Comparison of ENCODE assay signal across 8 mouse cellular contexts in genomic region chr7:5057804-5058203, GRCm38 (mm10). TPM values are rescaled to one million over a fixed set of nuclear protein-coding genes. Genes with fewer than 3 reads are reported as not detected.
DNase-seq lines count a peak whose midpoint lies in the region; ATAC-seq lines count a peak whose summit lies in the region.
"Had no signal": no experiment of that assay in that cellular context is flagged by ENCODE, and none has a peak within 500 bp of the region (broad histone marks: within the 10 kb centered on the region; RNA-seq: fewer than 3 reads in every experiment).

No protein-coding gene starts in this region.

- peaks cover 69% of the 10 kb centered on the region for H3K4me1 ChIP-seq in megakaryocyte, embryonic 14.5 days
- H3K4me1 ChIP-seq in embryonic facial prominence, embryonic 14.5 days (ENCODE audit: control insufficient read depth, insufficient read depth, low read length): peaks cover 27% of the 10 kb centered on the region
- H3K4me1 ChIP-seq in intestine, embryonic 16.5 days (ENCODE audit: control insufficient read depth, insufficient read depth, low read length): peaks cover 31% of the 10 kb centered on the region

- WGBS in embryonic facial prominence, embryonic 14.5 days: 42% methylated on average over 11 of the region's 11 CpGs
- WGBS in intestine, embryonic 16.5 days: 44% methylated on average over 11 of the region's 11 CpGs

- peaks cover 53% of the 10 kb centered on the region for H3K27me3 ChIP-seq in megakaryocyte, embryonic 14.5 days (replicated peaks)
- peaks cover 32% of the 10 kb centered on the region for H3K27me3 ChIP-seq in embryonic facial prominence, embryonic 14.5 days (replicated peaks; ENCODE audit: control insufficient read depth, insufficient read depth, low read length)
- H3K27me3 ChIP-seq in intestine, embryonic 16.5 days (replicated peaks; ENCODE audit: control insufficient read depth, insufficient read depth, low read length): peaks cover 54% of the 10 kb centered on the region
- no peaks in the 10 kb centered on the region for H3K27me3 ChIP-seq in splenic B cell, adult 2 months (ENCODE audit: control insufficient read depth, insufficient read depth, low read length, poor library complexity, severe bottlenecking)

- H3K9ac ChIP-seq in embryonic facial prominence, embryonic 14.5 days (ENCODE audit: low read depth, low read length): peak overlapping the region; percentile 84; the same call in 1 of the 2 replicates
- H3K9ac ChIP-seq in intestine, embryonic 16.5 days (ENCODE audit: low read depth, low read length): no peak overlapping the region

- no peaks in the 10 kb centered on the region for H3K36me3 ChIP-seq in megakaryocyte, embryonic 14.5 days (replicated peaks; ENCODE audit: low read length)
- H3K36me3 ChIP-seq in embryonic facial prominence, embryonic 14.5 days (ENCODE audit: control insufficient read depth, insufficient read depth, low read length): no peaks in the 10 kb centered on the region
- no peaks in the 10 kb centered on the region for H3K36me3 ChIP-seq in intestine, embryonic 16.5 days (ENCODE audit: control insufficient read depth, insufficient read depth, low read length)
- no peaks in the 10 kb centered on the region for H3K36me3 ChIP-seq in splenic B cell, adult 2 months (ENCODE audit: control insufficient read depth, insufficient read depth, low read length, poor library complexity, severe bottlenecking)

- ATAC-seq in megakaryocyte, adult 5-6 weeks (ENCODE audit: poor library complexity, severe bottlenecking): no peak
- no peak for ATAC-seq in embryonic facial prominence, embryonic 14.5 days (ENCODE audit: low read depth)
- ATAC-seq in intestine, embryonic 16.5 days: no peak

- DNase-seq in embryonic facial prominence, embryonic 14.5 days (ENCODE audit: low spot score): no peak
- DNase-seq in splenic B cell, adult 2 months (ENCODE audit: low read depth, low spot score): peak; percentile 65
- DNase-seq in urinary bladder, postnatal 36 days (ENCODE audit: low spot score in 2 of 2): no peak
- DNase-seq in cerebellum, postnatal 25 days: no peak

- H3K9me3 ChIP-seq in megakaryocyte, embryonic 14.5 days: peaks cover 7% of the 10 kb centered on the region; the same call in 1 of the 2 replicates
- H3K9me3 ChIP-seq in embryonic facial prominence, embryonic 14.5 days (ENCODE audit: control insufficient read depth, low read length): no peaks in the 10 kb centered on the region
- H3K9me3 ChIP-seq in intestine, embryonic 16.5 days (ENCODE audit: control insufficient read depth, low read length): no peaks in the 10 kb centered on the region

- H3K4me2 ChIP-seq in embryonic facial prominence, embryonic 14.5 days (ENCODE audit: low read depth, low read length): peak overlapping the region; percentile 86
- H3K4me2 ChIP-seq in intestine, embryonic 16.5 days (ENCODE audit: low read depth, low read length): peak overlapping the region; percentile 70; the same call in 1 of the 2 replicates

- no peak overlapping the region for H3K27ac ChIP-seq in embryonic facial prominence, embryonic 14.5 days (replicated peaks; ENCODE audit: low read depth, low read length)
- no peak overlapping the region for H3K27ac ChIP-seq in intestine, embryonic 16.5 days (ENCODE audit: low read length)

- peak overlapping the region; percentile 69 for H3K4me3 ChIP-seq in megakaryocyte, embryonic 14.5 days (replicated peaks)
- H3K4me3 ChIP-seq in embryonic facial prominence, embryonic 14.5 days (ENCODE audit: low read depth, low read length): peak overlapping the region; percentile 66
- no peak overlapping the region; the same call in 1 of the 2 replicates for H3K4me3 ChIP-seq in intestine, embryonic 16.5 days (ENCODE audit: low read length)
- H3K4me3 ChIP-seq: erythroblast, embryonic 14.5 days had no signal

RNA-seq across cellular contexts. Expression of gene U2af2, which starts 4.1 kb away (rescaled TPM):
- polyA plus RNA-seq in megakaryocyte, embryonic 14.5 days (2012; ENCODE audit: insufficient read depth, low replicate concordance): 251 and 262 TPM in 2 replicates
- 68.6 and 71.0 TPM in 2 replicates for total RNA-seq in megakaryocyte, adult 5-6 weeks (2015)
- 153 and 170 TPM in 2 replicates for total RNA-seq in megakaryocyte, adult 5-6 weeks (2017)
- polyA plus RNA-seq in embryonic facial prominence, embryonic 14.5 days (2014; fragmentation: Nextera tagmentation; extraction: Ambion mirVana): 105 and 114 TPM in 2 replicates
- polyA plus RNA-seq in intestine, embryonic 16.5 days (2015; fragmentation: Nextera tagmentation; extraction: Ambion mirVana): 107 and 112 TPM in 2 replicates

RNA-seq across cellular contexts. Expression of gene Zfp580, which starts 6.5 kb away (rescaled TPM):
- polyA plus RNA-seq in megakaryocyte, embryonic 14.5 days (2012; ENCODE audit: insufficient read depth, low replicate concordance): 58.5 and 224 TPM in 2 replicates
- 0.25 and 1.6 TPM in 2 replicates for total RNA-seq in megakaryocyte, adult 5-6 weeks (2015)
- not detected in 2 replicates for total RNA-seq in megakaryocyte, adult 5-6 weeks (2017)
- 34.9 and 44.1 TPM in 2 replicates for polyA plus RNA-seq in embryonic facial prominence, embryonic 14.5 days (2014; fragmentation: Nextera tagmentation; extraction: Ambion mirVana)
- 18.2 and 20.2 TPM in 2 replicates for polyA plus RNA-seq in intestine, embryonic 16.5 days (2015; fragmentation: Nextera tagmentation; extraction: Ambion mirVana)

RNA-seq across cellular contexts. Expression of gene Zfp784, which starts 19.6 kb away (rescaled TPM):
- polyA plus RNA-seq in megakaryocyte, embryonic 14.5 days (2012; ENCODE audit: insufficient read depth, low replicate concordance): 0.96 and 6.5 TPM in 2 replicates
- total RNA-seq in megakaryocyte, adult 5-6 weeks (2015): 2.5 and 3.2 TPM in 2 replicates
- 1.7 TPM in 2 replicates for total RNA-seq in megakaryocyte, adult 5-6 weeks (2017)
- polyA plus RNA-seq in embryonic facial prominence, embryonic 14.5 days (2014; fragmentation: Nextera tagmentation; extraction: Ambion mirVana): 4.4 and 6.0 TPM in 2 replicates
- polyA plus RNA-seq in intestine, embryonic 16.5 days (2015; fragmentation: Nextera tagmentation; extraction: Ambion mirVana): 7.9 and 8.0 TPM in 2 replicates

RNA-seq across cellular contexts. Expression of gene Epn1, which starts 22.2 kb away (rescaled TPM):
- 687 and 1,038 TPM in 2 replicates for polyA plus RNA-seq in megakaryocyte, embryonic 14.5 days (2012; ENCODE audit: insufficient read depth, low replicate concordance)
- 74.6 and 79.4 TPM in 2 replicates for total RNA-seq in megakaryocyte, adult 5-6 weeks (2015)
- 76.4 and 88.9 TPM in 2 replicates for total RNA-seq in megakaryocyte, adult 5-6 weeks (2017)
- 59.3 and 66.2 TPM in 2 replicates for polyA plus RNA-seq in embryonic facial prominence, embryonic 14.5 days (2014; fragmentation: Nextera tagmentation; extraction: Ambion mirVana)
- polyA plus RNA-seq in intestine, embryonic 16.5 days (2015; fragmentation: Nextera tagmentation; extraction: Ambion mirVana): 75.0 and 87.4 TPM in 2 replicates

RNA-seq across cellular contexts. Expression of gene 4632433K11Rik, which starts 23.9 kb away (rescaled TPM):
- polyA plus RNA-seq in megakaryocyte, embryonic 14.5 days (2012; ENCODE audit: insufficient read depth, low replicate concordance): not detected in 2 replicates
- total RNA-seq in megakaryocyte, adult 5-6 weeks (2015): 0.62 TPM in 1 of 2 replicates, not detected in the other
- total RNA-seq in megakaryocyte, adult 5-6 weeks (2017): 0.81 TPM in 1 of 2 replicates, not detected in the other
- not detected in 2 replicates for polyA plus RNA-seq in embryonic facial prominence, embryonic 14.5 days (2014; fragmentation: Nextera tagmentation; extraction: Ambion mirVana)
- polyA plus RNA-seq in intestine, embryonic 16.5 days (2015; fragmentation: Nextera tagmentation; extraction: Ambion mirVana): not detected in 2 replicates
- polyA plus RNA-seq: erythroblast, embryonic 14.5 days had no signal
